Mouse (Mus musculus) ES-E14 (cell line): ENCODE results near the gene Magi2. TPM values are rescaled to one million over a fixed set of nuclear protein-coding genes. Genes with fewer than 3 reads are reported as not detected.

ENCODE experiments used
- DNase-seq: peaks from one replicate; pipeline ENCODE4 v3.0.0-alpha.2; 2013; ENCODE audit warnings: low read depth, low spot score
- H3K27ac ChIP-seq: 2 replicates; pipeline ENCODE4 v1.5.1; 2012; ENCODE audit warnings: low read depth, mild to moderate bottlenecking, low read length, moderate library complexity, mixed read lengths; ENCODE audit not compliant: poor library complexity, insufficient read depth, severe bottlenecking
- H3K36me3 ChIP-seq: 2 replicates; pipeline ENCODE4 v1.6.1; 2012; ENCODE audit warnings: mild to moderate bottlenecking, low read length, moderate library complexity, mixed read lengths; ENCODE audit not compliant: control insufficient read depth, poor library complexity, insufficient read depth, severe bottlenecking
- H3K4me1 ChIP-seq, 2 experiments: fragments of 150-350 bp in 1 of 2; sonication (generic) in 1 of 2; 2 replicates each; pipeline ENCODE4 v1.6.1; 2012; ENCODE audit warnings: low read length in 2 of 2, mild to moderate bottlenecking in 1 of 2, mixed read lengths in 1 of 2; ENCODE audit not compliant: control insufficient read depth in 2 of 2, insufficient read depth in 2 of 2, poor library complexity in 1 of 2
- H3K4me3 ChIP-seq, 2 experiments: fragments of 150-350 bp in 1 of 2; sonication (generic) in 1 of 2; 2 replicates each; pipeline ENCODE4 v1.5.1; 2012; ENCODE audit warnings: low read length in 2 of 2, low read depth in 1 of 2, mild to moderate bottlenecking in 1 of 2, mixed read lengths in 1 of 2; ENCODE audit not compliant: insufficient read depth in 1 of 2, poor library complexity in 1 of 2, severe bottlenecking in 1 of 2
- H3K9ac ChIP-seq: 2 replicates; pipeline ENCODE4 v1.6.1; 2012; ENCODE audit warnings: low read depth, mild to moderate bottlenecking, low read length, mixed read lengths; ENCODE audit not compliant: poor library complexity, insufficient read depth, severe bottlenecking
- H3K9me3 ChIP-seq: fragments of 150-350 bp; sonication (generic); 2 replicates; pipeline ENCODE4 v1.6.1; 2012; ENCODE audit warnings: low read depth, mild to moderate bottlenecking, low read length; ENCODE audit not compliant: control insufficient read depth, insufficient read depth
- CHD2 ChIP-seq: IDR thresholded peaks from 2 replicates; pipeline ENCODE4 v1.6.1; 2014; ENCODE audit warnings: mild to moderate bottlenecking, low read depth, low read length, inconsistent platforms
- HCFC1 ChIP-seq: IDR thresholded peaks from 2 replicates; pipeline ENCODE4 v1.6.1; 2012; ENCODE audit warnings: low read length, inconsistent platforms, borderline replicate concordance; ENCODE audit not compliant: insufficient read depth
- MAFK ChIP-seq: IDR thresholded peaks from 2 replicates; pipeline ENCODE4 v1.6.1; 2014; ENCODE audit warnings: mild to moderate bottlenecking, low read depth, low read length, inconsistent platforms; ENCODE audit not compliant: insufficient read depth
- ZC3H11A ChIP-seq: IDR thresholded peaks from 2 replicates; pipeline ENCODE4 v1.6.1; 2012; ENCODE audit warnings: low read depth, mild to moderate bottlenecking, inconsistent platforms, low read length, borderline replicate concordance
- ZNF384 ChIP-seq: IDR thresholded peaks from 2 replicates; pipeline ENCODE4 v1.6.1; 2012; ENCODE audit warnings: low read depth, low read length, inconsistent platforms
- in situ Hi-C, 2 experiments: fragments of 600-800 bp; cut with MboI; formaldehyde crosslinking; loops; one replicate each; pipeline ENCODE4 v1.15.1; 2025; ENCODE audit warnings: low sequenced_read_pairs in 2 of 2, inconsistent platforms in 1 of 2; ENCODE audit not compliant: unreplicated experiment in 2 of 2
- total RNA-seq: library from RNA; depleted of rRNA; stranded (reverse); fragments of 300-350 nt; gene quantifications from 2 replicates; pipeline ENCODE4 v1.2.3, GENCODE M21; 2012

The Magi2 gene
- total RNA-seq, 1 experiment: 0.85 TPM

DNA sequence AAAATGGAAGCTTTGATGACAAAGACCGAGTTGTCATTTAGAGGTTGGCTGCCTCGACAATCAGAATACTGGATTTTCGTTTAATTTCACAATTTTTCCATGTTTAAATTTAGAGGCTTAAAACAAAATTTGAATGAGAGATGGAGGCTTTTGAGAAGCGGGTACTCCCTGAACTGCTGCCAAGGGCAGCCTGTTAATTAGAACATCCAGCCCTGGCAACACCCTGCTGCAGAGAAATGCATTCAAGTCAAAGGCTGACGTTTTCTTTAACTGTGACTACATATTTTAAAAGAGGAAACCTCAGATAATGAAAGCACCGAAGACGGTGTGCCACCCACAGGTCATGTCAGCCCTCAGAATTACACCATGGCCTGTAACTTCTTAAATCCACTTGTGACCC, 1415.4 kb downstream of the Magi2 start:
- DNase-seq: no peak
- Histone ChIP-seq H3K4me3 (no peak overlapping the region), H3K4me1 (peaks cover 0 to 3% of the 10 kb centered on the region in 2 experiments; a peak in 1 of 4 replicates), H3K36me3 (no peaks in the 10 kb centered on the region), H3K9ac (no peak overlapping the region), H3K9me3 (no peaks in the 10 kb centered on the region), H3K27ac (no peak overlapping the region)
- in situ Hi-C loops: no loop called here
- no peak for TF ChIP-seq CHD2
- TF ChIP-seq ZC3H11A: no peak
- no peak for TF ChIP-seq MAFK
- no peak for TF ChIP-seq ZNF384
- TF ChIP-seq HCFC1: no peak

DNA sequence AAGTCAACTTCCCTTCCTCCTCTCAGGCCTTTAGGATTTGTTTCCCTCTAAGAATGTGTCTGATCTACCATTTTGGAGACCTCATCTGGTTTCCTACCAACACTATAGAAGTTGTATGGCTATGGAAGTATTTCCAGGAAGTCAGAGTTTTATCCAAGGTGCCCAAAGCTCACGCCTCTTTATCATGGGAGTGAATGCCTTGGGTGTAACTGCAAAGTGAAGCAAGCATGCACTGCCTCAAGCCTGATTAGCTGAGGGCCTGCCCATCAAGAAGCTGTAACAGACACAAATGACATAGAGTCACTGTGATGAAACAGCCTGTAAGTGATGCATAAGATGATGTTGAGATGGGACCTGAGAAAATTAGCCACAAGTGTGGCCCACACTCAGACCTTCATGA, 1416.9 kb downstream of the Magi2 start:
- Histone ChIP-seq H3K36me3 (no peaks in the 10 kb centered on the region), H3K4me3 (no peak overlapping the region), H3K4me1 (peaks cover 0 to 3% of the 10 kb centered on the region in 2 experiments; a peak in 1 of 4 replicates), H3K9me3 (no peaks in the 10 kb centered on the region), H3K9ac (no peak overlapping the region), H3K27ac (no peak overlapping the region)
- no peak for DNase-seq
- in situ Hi-C loops: no loop called here
- TF ChIP-seq CHD2: no peak
- no peak for TF ChIP-seq MAFK
- TF ChIP-seq ZNF384: no peak
- TF ChIP-seq ZC3H11A: no peak

DNA sequence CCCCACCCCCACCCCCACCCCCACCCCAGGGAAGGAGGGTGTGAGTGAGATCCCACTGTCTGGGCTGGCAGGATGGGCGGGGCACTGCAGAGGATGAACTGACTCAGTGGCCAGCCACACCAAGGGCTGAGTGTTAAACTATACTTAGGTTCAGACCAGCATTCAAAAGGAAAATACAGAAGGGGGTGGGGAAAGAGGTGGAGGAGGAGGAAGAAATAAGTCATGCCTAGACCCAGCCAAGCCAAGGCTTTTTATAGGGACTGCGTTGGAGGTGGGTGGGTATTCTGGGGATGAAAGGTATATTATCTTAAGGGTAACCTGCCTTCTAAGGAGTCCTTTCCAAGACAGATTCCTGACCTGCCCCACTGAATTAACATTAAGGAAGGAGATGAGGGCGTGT, 1420.1 kb downstream of the Magi2 start:
- in situ Hi-C loops: no loop called here
- H3K4me3 ChIP-seq: no peak overlapping the region
- no peak for TF ChIP-seq CHD2
- TF ChIP-seq HCFC1: no peak
- no peak for TF ChIP-seq MAFK
- TF ChIP-seq ZNF384: no peak
- no peak for TF ChIP-seq ZC3H11A
- peaks cover 0 to 3% of the 10 kb centered on the region in 2 experiments; a peak in 1 of 4 replicates for H3K4me1 ChIP-seq
- no peaks in the 10 kb centered on the region for H3K9me3 ChIP-seq
- DNase-seq: no peak
- no peak overlapping the region for H3K9ac ChIP-seq
- no peak overlapping the region for H3K27ac ChIP-seq
- no peaks in the 10 kb centered on the region for H3K36me3 ChIP-seq

DNA sequence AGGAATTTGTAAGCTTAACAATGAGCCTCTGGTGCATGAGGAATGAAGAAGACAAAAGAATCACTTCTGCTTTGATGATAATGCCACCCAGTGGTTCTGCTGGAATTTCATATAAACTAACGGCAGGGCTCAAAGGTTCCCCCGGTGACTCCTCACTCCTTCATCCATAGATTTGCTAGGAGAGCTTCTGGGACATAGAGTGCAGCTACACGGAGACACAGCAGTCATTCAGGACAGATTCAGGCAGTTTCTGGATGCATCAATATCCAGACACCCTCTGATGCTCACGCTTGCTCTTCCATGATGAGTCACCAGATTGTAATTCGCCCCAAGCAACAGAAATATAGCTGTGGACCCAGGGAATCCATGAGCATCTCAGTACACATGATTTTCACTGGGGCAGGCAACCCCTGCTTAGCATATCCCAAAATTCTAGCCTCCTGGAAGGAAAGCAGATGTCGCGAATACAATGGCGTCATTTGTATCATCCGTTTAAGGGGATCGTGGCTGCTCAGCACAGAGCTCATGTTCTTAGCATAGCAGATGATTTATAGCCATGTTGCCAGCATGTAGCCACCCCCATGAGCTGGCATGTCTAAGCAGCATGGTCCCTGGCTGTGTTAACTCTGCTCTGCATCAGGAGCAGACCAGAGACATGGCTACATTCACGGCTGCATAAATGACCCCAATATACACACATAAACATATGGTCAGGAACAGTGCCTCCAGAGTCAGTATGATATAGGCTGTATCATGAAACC, 1426.8 kb downstream of the Magi2 start:
- Histone ChIP-seq H3K9ac (no peak overlapping the region), H3K4me1 (0 out of 4 replicates have a peak, but pooled peaks cover 0 to 5% of the 10 kb centered on the region in 2 experiments), H3K9me3 (no peaks in the 10 kb centered on the region), H3K27ac (no peak overlapping the region), H3K4me3 (no peak overlapping the region), H3K36me3 (no peaks in the 10 kb centered on the region)
- in situ Hi-C loops: no loop called here
- TF ChIP-seq MAFK (no peak), ZNF384 (no peak), ZC3H11A (no peak), CHD2 (no peak), HCFC1 (no peak)
- no peak for DNase-seq
